Mouse (Mus musculus) adrenal gland, adult 18-20 months (tissue): ENCODE measurements around the gene Olfr539. TPM values are rescaled to one million over a fixed set of nuclear protein-coding genes. Genes with fewer than 3 reads are reported as not detected.
"Not testable (repeated sequence)": the region's sequence is repeated elsewhere in the genome, so short reads cannot be mapped to it uniquely, and the experiment has no call there.

ENCODE experiments used
- DNase-seq, 2 experiments: peaks; one replicate each; pipeline ENCODE4 v3.0.0; 2021 to 2022; ENCODE audit warnings: low spot score in 2 of 2
- long read RNA-seq, 2 experiments: library from polyadenylated mRNA; stranded (forward); transcript quantifications; one replicate each; pipeline ENCODE4 v2.0.0; 2021
- total RNA-seq, 2 experiments: library from RNA; stranded (reverse); gene quantifications; 1 replicate in 1 of 2; 2 replicates in 1 of 2; pipeline ENCODE4 v1.2.3; 2021

Olfr539 gene
- total RNA-seq: under 1 TPM in 1 of 2 experiments, not detected in 1; 0.03 TPM
- long read RNA-seq, experiment 1: 0 reads
- long read RNA-seq, experiment 2: 0 reads

DNA sequence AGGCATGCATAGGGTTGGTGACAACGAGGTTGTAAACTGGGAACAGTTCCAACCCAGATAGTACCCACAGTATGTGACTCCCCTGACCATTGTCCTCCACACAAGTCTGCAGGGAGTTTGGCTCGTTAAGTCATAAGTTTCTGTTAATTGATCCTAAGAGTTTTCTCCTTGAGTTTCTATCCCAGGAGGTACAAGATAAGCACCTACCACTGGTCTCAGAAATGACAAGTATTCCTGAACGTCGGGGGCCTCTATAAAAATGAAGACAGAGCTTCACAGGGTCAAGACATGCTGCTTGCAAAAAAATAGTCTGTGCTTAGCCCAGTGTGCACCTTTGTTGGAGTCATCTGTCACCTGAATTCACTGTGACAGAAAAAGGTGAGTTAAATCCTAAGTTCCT lies at the start of gene Olfr539:
TSS of gene Olfr539 (plus strand) at position 301 of the 400 bp plus-strand sequence.
- DNase-seq: no peak

GRCm38 (mm10) chr7:140628670-140629069 lies 31.1 kb upstream of the Olfr539 start, which contains the start of gene Olfr61:
Gene Olfr61 (plus strand): TSS chr7:140628970.
- not testable (repeated sequence) for DNase-seq

- no peak for DNase-seq
Observed at GRCm38 (mm10) chr7:140630559-140630958, 29.2 kb upstream of the Olfr539 start.

DNA sequence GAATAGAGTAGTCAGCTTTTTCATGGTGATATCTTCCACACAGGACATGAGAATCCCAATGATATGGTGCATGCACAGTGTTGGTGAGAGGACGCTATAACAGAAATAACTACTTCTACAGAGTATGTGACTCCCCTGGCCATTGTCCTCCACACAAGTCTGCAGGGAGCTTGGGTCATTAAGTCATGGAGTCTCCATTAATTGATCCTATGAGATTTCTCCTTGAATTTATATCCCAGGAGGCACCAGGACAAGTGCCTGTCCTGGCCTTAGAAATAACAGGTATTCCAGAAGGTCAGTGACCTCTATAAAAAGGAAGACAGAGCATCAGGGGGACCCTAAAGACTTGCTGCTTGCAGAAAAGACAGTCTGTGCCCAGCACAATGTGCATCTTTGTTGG lies 13.6 kb upstream of the Olfr539 start, which contains the start of gene Olfr53:
TSS of gene Olfr53 (plus strand) at position 301 of the 400 bp plus-strand sequence.
- no peak for DNase-seq

DNA sequence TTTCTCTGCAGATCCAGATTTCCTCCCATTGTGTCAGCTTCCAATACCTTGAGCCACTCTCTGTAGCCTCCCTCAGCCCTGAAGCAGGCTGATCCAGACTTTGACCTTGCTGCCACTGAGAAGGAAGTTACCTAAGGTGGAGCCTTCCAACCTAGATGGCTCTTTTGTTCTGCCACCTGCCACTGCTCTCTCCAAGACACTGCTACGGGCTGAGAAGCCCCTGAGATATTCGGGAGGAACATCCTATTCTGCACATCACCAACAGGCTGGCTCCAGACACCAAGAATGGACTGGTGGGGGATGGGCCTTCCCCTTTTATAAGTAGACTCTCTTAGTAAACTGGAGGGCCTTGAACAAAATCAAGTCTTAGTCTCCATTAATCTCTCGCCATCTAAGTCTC lies 11.0 kb downstream of the Olfr539 start:
- not testable (repeated sequence) for DNase-seq

GRCm38 (mm10) chr7:140675863-140676262 lies 16.1 kb downstream of the Olfr539 start:
- DNase-seq: no peak

DNA sequence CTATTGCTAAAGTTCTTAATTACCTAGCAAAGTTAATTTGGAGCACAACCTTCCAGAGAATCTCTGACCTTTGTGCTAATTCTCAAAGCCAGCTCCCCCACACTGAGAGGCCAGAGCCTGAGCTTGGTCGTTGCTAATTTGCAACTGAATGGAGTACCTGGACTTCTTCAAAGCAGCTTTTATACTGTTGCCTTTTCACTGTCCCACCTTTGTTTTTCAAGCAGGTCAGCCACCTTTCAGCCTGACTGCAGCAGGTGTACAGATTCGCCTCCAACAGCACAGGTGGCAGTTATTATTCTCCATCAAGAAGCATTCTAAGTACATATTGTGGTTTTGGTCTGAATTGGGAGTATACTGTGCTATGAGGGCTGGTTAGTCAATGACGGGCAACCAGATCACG lies 19.9 kb downstream of the Olfr539 start:
- DNase-seq: not testable (repeated sequence)

DNA sequence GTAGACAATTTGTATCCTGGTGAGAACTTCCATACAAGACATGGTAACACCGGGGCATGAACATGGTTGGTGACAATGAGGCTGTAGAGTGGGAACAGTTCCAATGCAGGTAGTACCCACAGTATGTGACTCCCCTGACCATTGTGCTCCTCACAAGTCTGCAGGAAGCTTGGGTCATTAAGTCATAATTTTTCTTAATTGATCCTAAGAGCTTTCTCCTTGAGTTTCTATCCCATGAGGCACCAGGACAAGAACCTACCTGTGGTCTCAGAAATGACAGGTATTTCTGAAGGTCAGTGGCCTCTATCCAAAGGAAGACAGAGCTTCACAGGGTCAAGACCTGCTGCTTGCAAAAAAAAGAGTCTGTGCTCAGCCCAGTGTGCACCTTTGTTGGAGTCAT lies 21.9 kb downstream of the Olfr539 start, which contains the start of gene Olfr45:
TSS of gene Olfr45 (plus strand) at position 301 of the 400 bp plus-strand sequence.
- no peak for DNase-seq

GRCm38 (mm10) chr7:140696967-140697366 lies 37.2 kb downstream of the Olfr539 start, which contains the start of gene Olfr541:
Gene Olfr541 (plus strand): TSS chr7:140697267.
- DNase-seq: no peak

GRCm38 (mm10) chr7:140706348-140706747 lies 46.6 kb downstream of the Olfr539 start:
- DNase-seq: no peak

GRCm38 (mm10) chr7:140707536-140708284 lies 48.0 kb downstream of the Olfr539 start:
- DNase-seq: no peak

GRCm38 (mm10) chr7:140717155-140718055 lies 57.7 kb downstream of the Olfr539 start:
- no peak for DNase-seq

DNA sequence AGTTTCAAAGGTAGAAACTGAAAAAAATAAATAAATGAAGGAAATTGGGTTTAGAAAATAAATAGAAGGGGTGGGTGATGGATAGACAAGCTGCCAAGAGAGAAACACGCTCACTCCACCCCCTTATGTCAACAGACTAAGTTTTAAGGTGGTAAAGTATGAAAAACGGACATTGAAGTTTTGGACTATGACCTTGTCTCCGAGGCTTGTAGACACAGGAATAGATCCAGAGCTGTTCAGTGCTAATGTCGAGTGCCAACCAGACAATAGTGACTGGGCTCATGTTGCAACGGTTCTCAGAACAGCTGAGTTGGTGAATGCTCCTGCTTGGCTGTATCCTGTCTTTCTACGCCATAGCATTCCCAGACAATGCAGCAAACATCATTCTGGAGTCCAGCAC lies 61.4 kb downstream of the Olfr539 start:
- no peak for DNase-seq

- DNase-seq: no peak
Observed at GRCm38 (mm10) chr7:140725558-140725957, 65.8 kb downstream of the Olfr539 start.

Other genes starting within 250 kb of the Olfr539 start
- gene Olfr532, start 238.3 kb upstream of the Olfr539 start, total RNA-seq: not detected
- gene Olfr533, start 196.6 kb upstream of the Olfr539 start, total RNA-seq: not detected
- gene Olfr535, start 175.7 kb upstream of the Olfr539 start, total RNA-seq: not detected
- not detected for gene Olfr536, start 152.5 kb upstream of the Olfr539 start, total RNA-seq
- not detected for gene Olfr538, start 92.0 kb upstream of the Olfr539 start, total RNA-seq
- not detected for gene Olfr46, start 58.7 kb upstream of the Olfr539 start, total RNA-seq
- gene Olfr61, start 31.0 kb upstream of the Olfr539 start, total RNA-seq: not detected
- not detected for gene Olfr53, start 13.5 kb upstream of the Olfr539 start, total RNA-seq
- not detected for gene Olfr45, start 22.0 kb downstream of the Olfr539 start, total RNA-seq
- gene Olfr541, start 37.3 kb downstream of the Olfr539 start, total RNA-seq: not detected
- gene Cyp2e1, start 103.8 kb downstream of the Olfr539 start, total RNA-seq: 100 to 1,000 TPM; 200 to 317 TPM
- under 1 TPM in 1 of 2 experiments, not detected in 1; 0.19 TPM for gene Syce1, start 127.9 kb downstream of the Olfr539 start, total RNA-seq
- gene Zfp941, start 162.2 kb downstream of the Olfr539 start, total RNA-seq: 1 to 10 TPM; 2.0 to 2.8 TPM
- gene Urah, start 175.1 kb downstream of the Olfr539 start, total RNA-seq: 1 to 10 TPM in 1 of 2 experiments, under 1 TPM in 1; 0.76 to 1.1 TPM
- not detected for gene Scgb1c1, start 185.6 kb downstream of the Olfr539 start, total RNA-seq
- gene Odf3, start 187.9 kb downstream of the Olfr539 start, total RNA-seq: under 1 TPM; 0.26 to 0.40 TPM
- under 1 TPM; 0.36 to 0.61 TPM for gene Gm45785, start 196.4 kb downstream of the Olfr539 start, total RNA-seq
- 10 to 100 TPM; 49.5 to 65.5 TPM for gene Ric8a, start 197.0 kb downstream of the Olfr539 start, total RNA-seq
- gene Bet1l, start 197.6 kb downstream of the Olfr539 start, total RNA-seq: 10 to 100 TPM; 37.8 to 42.8 TPM
- 100 to 1,000 TPM; 100 to 116 TPM for gene Psmd13, start 222.0 kb downstream of the Olfr539 start, total RNA-seq
- gene Sirt3, start 222.4 kb downstream of the Olfr539 start, total RNA-seq: 10 to 100 TPM; 28.6 to 45.7 TPM
- gene Cox8b, start 240.5 kb downstream of the Olfr539 start, total RNA-seq: 1,000 to 10,000 TPM; 1,018 to 1,993 TPM